Mouse (Mus musculus) E14TG2a.4 (cell line): ENCODE measurements at regions not wholly inside any gene's neighbourhood (a gene's known extent, or its start where the extent isn't known, plus 50 kb on each side); places are given as distances from the start of the nearest gene placed in this dataset.

Experiments
- H3K27me3 ChIP-seq: 2 replicates; pipeline ENCODE4 v1.6.1; 2014; ENCODE audit warnings: low read length, control low read depth; ENCODE audit not compliant: insufficient read depth
- H3K36me3 ChIP-seq: 2 replicates; pipeline ENCODE4 v1.6.1; 2014; ENCODE audit warnings: low read length, control low read depth; ENCODE audit not compliant: insufficient read depth
- H3K4me1 ChIP-seq: replicated peaks from 2 replicates; pipeline ENCODE4 v1.6.1; 2014; ENCODE audit warnings: low read depth, low read length, control low read depth
- H3K4me3 ChIP-seq: replicated peaks from 2 replicates; pipeline ENCODE4 v1.5.1; 2014; ENCODE audit warnings: mild to moderate bottlenecking, low read length
- H3K9me3 ChIP-seq: 2 replicates; pipeline ENCODE4 v1.6.1; 2014; ENCODE audit warnings: low read length, control low read depth
- CTCF ChIP-seq: conservative IDR thresholded peaks from 2 replicates; pipeline ENCODE4 v1.5.1; 2014; ENCODE audit warnings: low read length
- NANOG ChIP-seq: IDR thresholded peaks from 2 replicates; pipeline ENCODE4 v1.6.1; 2014; ENCODE audit warnings: borderline replicate concordance, low read length, mixed read lengths
- POU5F1 ChIP-seq: IDR thresholded peaks from 2 replicates; pipeline ENCODE4 v1.6.1; 2014; ENCODE audit warnings: low read length, borderline replicate concordance

GRCm38 (mm10) chr2:48479601-48480000 lies 334.3 kb upstream of the Acvr2a start:
- Histone ChIP-seq H3K4me1 (peaks cover 11% of the 10 kb centered on the region), H3K27me3 (no peaks in the 10 kb centered on the region), H3K36me3 (no peaks in the 10 kb centered on the region), H3K9me3 (no peaks in the 10 kb centered on the region), H3K4me3 (no peak overlapping the region)
- TF ChIP-seq POU5F1 (no peak), CTCF (no peak), NANOG (no peak)

GRCm38 (mm10) chr2:48480428-48481191 lies 333.3 kb upstream of the Acvr2a start:
- Histone ChIP-seq H3K36me3 (no peaks in the 10 kb centered on the region), H3K4me1 (peaks cover 11% of the 10 kb centered on the region), H3K9me3 (no peaks in the 10 kb centered on the region), H3K4me3 (no peak overlapping the region), H3K27me3 (no peaks in the 10 kb centered on the region)
- TF ChIP-seq NANOG (no peak), POU5F1 (no peak), CTCF (no peak)

GRCm38 (mm10) chr2:48481209-48481742 lies 332.6 kb upstream of the Acvr2a start:
- TF ChIP-seq CTCF: no peak
- TF ChIP-seq POU5F1: no peak
- no peak for TF ChIP-seq NANOG
- Histone ChIP-seq H3K4me1 (peaks cover 11% of the 10 kb centered on the region), H3K4me3 (no peak overlapping the region)

GRCm38 (mm10) chr2:48493574-48493973 lies 320.3 kb upstream of the Acvr2a start:
- Histone ChIP-seq H3K4me1 (no peaks in the 10 kb centered on the region), H3K9me3 (no peaks in the 10 kb centered on the region), H3K4me3 (no peak overlapping the region), H3K36me3 (no peaks in the 10 kb centered on the region), H3K27me3 (no peaks in the 10 kb centered on the region)
- TF ChIP-seq CTCF (no peak), NANOG (no peak)

More at GRCm38 (mm10) chr2:48481209-48481742, 332.6 kb upstream of the Acvr2a start:
- no peaks in the 10 kb centered on the region for H3K27me3 ChIP-seq
- H3K36me3 ChIP-seq: no peaks in the 10 kb centered on the region
- H3K9me3 ChIP-seq: no peaks in the 10 kb centered on the region

- Histone ChIP-seq H3K9me3 (no peaks in the 10 kb centered on the region), H3K4me1 (no peaks in the 10 kb centered on the region), H3K4me3 (no peak overlapping the region), H3K27me3 (no peaks in the 10 kb centered on the region), H3K36me3 (no peaks in the 10 kb centered on the region)
- TF ChIP-seq NANOG: no peak
- TF ChIP-seq POU5F1: no peak
- no peak for TF ChIP-seq CTCF
Observed at GRCm38 (mm10) chr2:48494065-48494464, 319.8 kb upstream of the Acvr2a start.

- Histone ChIP-seq H3K27me3 (no peaks in the 10 kb centered on the region), H3K4me1 (no peaks in the 10 kb centered on the region), H3K36me3 (no peaks in the 10 kb centered on the region), H3K4me3 (no peak overlapping the region), H3K9me3 (no peaks in the 10 kb centered on the region)
- no peak for TF ChIP-seq POU5F1
- no peak for TF ChIP-seq NANOG
- no peak for TF ChIP-seq CTCF
Observed at GRCm38 (mm10) chr2:48494632-48495031, 319.3 kb upstream of the Acvr2a start.

GRCm38 (mm10) chr2:48498047-48498723 lies 315.7 kb upstream of the Acvr2a start:
- Histone ChIP-seq H3K4me1 (no peaks in the 10 kb centered on the region), H3K4me3 (no peak overlapping the region), H3K9me3 (no peaks in the 10 kb centered on the region), H3K36me3 (no peaks in the 10 kb centered on the region), H3K27me3 (no peaks in the 10 kb centered on the region)
- no peak for TF ChIP-seq POU5F1
- no peak for TF ChIP-seq CTCF
- no peak for TF ChIP-seq NANOG

GRCm38 (mm10) chr2:48499396-48499795 lies 314.5 kb upstream of the Acvr2a start:
- H3K36me3 ChIP-seq: no peaks in the 10 kb centered on the region
- H3K9me3 ChIP-seq: no peaks in the 10 kb centered on the region
- no peaks in the 10 kb centered on the region for H3K4me1 ChIP-seq
- no peaks in the 10 kb centered on the region for H3K27me3 ChIP-seq
- TF ChIP-seq NANOG (no peak), POU5F1 (no peak), CTCF (no peak)
- no peak overlapping the region for H3K4me3 ChIP-seq

- H3K27me3 ChIP-seq: no peaks in the 10 kb centered on the region
- no peak overlapping the region for H3K4me3 ChIP-seq
- H3K4me1 ChIP-seq: no peaks in the 10 kb centered on the region
- TF ChIP-seq CTCF (no peak), NANOG (no peak), POU5F1 (no peak)
- H3K9me3 ChIP-seq: no peaks in the 10 kb centered on the region
- H3K36me3 ChIP-seq: no peaks in the 10 kb centered on the region
Observed at GRCm38 (mm10) chr2:48501387-48501786, 312.5 kb upstream of the Acvr2a start.
